Mouse (Mus musculus) thymus, postnatal 25 days (tissue): ENCODE measurements around the gene Thra.

Experiments
- DNase-seq: peaks from one replicate; pipeline ENCODE4 v3.0.0; 2022

Thra gene

DNA sequence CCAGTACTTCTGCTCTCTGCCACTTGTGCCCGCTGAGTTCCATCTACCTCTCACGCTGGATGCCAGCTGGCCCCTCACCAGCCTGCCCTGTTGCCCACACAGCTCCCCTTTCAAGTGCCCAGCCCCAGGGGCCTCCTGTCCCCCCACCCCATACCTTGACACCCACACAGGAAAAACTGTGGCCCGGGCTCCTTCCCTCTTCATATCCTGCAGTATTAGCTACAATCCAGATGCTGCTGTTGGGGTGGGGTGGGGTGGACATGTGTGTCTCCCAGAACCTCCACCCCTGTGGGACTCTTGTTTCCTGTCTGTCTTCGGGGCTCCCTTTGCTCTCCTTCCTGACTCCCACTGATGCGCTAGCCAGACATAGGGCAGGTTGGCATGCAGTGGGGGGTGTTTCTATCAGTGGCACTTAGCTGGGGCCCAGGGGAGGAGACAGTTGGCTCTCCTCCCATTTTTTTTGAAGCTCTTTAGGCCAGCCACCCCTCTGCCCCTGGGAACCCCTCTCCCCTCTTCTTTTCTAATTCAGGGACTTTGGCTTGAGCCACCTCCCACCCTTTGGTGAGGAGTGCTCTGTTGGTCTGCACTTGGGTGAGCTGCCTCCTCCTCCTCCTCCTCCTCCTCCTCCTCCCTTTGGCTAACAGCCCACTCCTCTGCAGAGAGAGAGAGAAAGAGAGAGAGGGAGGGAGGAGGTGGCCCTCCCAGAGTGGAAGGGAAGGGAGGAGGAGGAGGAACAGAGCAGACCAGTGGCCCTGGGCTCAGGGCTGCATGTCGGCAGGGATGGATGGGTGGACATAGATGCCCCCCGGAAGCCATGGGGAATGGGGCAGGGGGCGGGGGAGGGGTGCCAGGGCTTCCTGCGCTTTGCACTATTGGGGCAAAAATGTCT lies 25.2 kb downstream of the Thra start:
- no peak for DNase-seq

DNA sequence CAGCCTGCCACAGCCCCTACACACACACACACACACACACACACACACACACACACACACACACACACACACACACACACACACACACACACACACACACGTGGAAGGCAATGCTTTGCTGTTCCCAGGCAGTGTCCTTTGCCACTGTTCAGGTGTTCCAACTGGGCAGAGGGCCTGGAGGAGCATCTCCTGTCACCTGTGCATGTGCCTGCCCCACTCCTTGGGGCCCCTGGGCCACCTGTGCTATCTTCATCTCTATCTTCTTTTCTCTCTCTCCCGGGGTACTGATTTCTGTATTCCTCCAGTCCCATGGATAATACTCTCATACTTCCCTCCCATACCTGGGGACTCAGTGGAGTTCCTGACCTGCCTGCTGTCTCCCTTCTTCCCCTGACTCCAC lies 25.9 kb downstream of the Thra start:
- DNase-seq, result no peak

DNA sequence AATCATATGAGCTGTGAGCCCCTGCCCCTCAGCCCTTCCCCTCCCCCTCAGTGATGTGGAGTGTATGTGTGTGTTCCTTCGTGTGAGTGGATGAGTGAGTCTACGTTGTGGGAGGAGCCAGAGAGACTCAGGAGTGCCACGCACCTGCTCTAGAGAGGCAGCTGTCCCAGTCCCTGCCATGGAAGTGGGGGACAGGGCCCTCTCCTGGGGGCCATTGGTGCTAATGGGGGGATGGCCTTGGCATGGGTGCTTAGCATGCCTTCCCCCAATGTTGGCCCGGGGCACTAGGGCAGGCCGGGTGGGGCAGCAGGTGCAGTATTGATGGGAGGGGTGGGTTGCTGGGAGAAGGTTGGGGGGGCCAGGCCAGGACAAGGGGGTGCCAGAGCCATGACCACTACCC lies 26.4 kb downstream of the Thra start:
- DNase-seq, result no peak

DNA sequence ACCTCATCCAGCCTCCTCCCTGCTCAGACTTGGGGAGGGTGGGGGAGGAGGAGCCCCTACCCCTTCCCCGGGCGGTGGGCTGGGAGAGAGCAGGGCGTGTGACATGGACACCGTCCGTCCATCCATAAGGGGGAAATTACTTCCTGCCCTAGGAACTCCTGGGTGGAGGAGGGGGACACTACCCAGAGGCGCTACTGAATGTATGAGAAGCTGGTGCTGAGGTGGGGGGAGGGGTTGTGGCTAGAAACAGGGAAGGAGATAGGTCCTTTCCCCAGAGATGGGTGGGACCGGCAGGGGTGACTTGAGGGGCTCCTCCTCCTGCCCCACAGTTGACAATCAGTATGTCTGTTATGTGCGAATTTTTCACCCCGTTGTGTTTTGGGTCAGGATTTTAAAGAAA lies 26.8 kb downstream of the Thra start:
- no peak for DNase-seq

DNA sequence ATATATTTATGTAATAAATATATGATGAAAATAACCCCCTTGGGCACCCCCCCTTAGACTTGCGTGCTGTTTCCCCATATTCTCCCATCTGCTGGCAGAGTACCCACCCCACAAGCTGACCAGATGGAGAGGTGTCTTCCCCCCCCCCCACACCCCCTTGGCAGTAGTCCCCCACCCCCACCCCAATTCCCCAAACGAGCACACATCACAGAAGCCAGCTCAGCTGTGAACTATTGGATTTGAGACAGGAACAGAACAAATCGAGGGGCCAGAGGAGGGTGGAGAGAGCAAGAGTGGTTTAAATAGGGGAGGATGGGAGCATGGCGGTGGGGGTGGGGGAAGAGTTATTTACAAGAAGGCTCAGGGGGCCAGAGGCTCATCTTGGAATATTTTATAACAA lies 27.3 kb downstream of the Thra start:
- DNase-seq, result no peak

DNA sequence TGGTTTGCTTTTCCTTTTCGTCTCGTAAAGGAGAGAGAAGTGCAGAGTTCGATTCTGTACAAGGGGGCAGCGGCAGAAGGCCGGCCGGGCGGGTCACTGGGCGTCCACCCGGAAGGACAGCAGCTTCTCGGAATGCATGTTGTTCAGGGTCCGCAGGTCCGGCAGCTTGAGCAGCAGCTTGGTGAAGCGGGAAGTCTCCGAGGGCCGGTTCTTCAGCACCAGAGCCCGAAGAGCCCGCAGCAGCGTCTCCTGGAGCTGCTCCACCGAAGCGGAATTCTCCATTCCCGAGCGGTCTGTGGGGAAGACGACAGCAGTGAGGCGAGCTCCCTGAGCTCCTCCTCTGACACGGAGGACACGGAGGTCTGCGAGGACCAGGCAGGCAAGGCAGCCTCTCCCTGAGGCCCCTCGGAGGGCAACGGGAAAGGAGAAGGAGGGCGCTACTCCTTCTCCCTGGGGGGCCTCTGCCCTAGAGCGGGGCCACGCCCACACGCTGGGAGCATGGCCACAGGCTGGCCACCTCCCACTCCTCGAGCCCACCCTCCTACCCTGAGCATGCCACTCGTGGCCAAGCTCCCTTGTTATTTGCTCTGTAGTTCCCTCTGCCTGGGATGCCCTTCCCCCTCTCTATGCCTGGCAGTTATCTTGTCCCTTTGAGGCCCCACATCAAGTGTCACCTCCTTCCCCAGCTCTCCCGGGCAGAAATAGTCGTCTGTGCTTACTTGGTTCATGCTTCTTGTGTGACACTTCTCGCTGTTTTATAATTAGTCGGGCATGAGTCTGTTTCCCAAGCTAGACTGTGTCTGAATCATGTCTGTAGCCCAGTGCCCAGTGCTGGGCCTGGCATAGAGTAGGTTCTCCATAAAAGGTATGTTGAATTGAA lies 27.9 kb downstream of the Thra start:
- no peak for DNase-seq

DNA sequence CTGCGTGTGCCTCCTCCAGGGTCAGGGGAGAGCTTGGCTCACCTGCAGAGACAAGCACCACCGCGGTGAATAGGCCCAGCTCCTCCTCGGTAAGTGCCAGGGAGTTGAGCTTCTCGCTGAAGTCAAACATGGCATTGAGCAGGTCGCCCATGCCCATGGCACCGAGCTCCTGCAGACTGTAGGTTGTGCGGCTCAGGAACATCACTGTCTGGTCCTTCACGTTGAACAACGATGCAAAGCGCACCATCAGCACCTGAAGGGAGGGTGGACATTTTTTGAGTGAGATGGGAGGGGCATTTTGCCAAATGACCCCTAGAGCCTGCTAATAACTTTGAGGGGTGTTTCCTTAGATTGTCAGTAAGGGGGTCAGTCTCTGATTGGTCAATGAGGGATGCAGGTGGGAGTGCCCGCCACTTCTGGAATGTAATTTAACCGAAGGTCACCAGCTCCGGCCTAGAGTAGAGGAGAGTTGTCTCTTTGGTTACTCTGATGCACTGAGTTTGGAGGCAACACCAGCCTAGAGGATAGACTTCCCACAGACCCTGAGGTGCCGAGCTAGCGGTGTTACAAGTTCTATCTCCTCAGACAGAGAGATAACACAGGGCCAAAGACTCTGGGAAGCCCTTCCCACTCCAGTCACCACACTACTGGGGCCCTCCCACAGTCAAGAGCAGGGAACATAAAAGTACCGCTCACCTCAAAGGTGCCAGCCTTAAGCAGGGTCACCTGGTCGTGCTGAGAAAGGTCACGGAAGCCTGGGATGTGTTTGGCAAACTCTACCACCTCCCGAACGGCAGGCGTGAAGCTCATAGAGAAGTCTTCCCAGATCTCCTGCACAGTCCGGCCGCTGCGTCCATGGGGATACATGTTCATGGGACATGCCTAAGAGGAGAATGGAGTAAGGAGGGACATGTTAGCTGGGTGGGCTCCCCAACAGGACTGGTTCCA lies 28.8 kb downstream of the Thra start:
- no peak for DNase-seq

DNA sequence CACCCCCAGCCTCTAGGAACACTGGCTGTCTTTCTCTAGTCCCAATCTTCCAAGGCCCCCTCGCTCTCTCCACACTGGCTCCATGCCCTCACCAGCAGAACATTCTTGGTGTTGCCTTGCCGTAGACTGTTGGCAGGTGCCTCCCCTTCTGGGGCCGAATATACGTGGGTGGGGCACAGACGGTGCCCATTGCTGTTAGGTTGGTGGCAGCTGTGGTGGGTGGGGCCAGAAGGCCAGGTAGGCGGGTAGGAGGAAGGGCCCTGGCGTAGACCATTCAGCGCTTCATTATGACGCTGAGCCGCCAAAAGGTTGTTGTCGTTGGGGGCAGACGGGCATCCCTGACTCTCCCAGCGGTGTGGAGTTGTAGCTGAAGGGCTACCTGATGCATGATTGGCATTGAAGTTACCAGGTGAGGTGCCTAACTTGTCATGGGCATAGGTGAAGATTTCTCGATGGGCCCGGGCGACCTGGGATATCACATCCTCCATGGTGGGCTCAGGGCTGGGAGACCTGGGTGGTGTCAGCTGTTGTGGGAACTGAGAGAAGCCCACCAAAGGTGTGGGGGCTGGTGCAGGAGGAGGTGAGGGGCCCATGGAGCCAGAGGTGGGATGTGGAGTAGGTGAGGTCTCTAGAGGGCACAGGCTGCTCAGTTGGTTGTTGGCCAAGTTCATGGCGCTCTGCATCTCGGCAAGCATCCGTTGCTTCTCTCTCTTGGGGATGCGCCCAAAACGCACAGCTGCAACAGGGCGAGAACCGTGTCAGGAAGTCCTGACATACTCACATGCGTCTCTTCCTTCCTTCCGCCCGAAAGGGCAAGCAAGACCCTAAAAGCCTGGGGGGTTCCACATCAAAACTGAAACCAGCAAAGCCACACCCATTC lies 29.9 kb downstream of the Thra start:
- DNase-seq, result no peak

DNA sequence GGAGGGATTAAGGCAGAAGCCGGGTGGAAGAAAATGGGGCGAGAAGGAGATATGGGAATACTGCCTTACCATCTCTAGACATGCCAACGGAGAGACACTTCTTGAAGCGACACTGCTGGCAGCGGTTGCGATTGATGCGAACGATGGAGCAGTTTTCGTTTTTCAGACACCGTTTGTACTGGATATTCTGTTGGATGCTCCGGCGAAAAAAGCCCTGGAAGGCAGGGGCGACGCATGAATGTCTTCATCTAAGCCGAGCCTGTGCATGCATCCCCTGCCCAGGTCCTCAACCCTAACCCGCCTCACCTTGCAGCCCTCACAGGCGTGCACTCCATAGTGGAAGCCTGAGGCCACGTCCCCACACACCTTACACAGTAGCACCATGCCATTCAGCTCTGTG lies 30.7 kb downstream of the Thra start:
- DNase-seq, result no peak

DNA sequence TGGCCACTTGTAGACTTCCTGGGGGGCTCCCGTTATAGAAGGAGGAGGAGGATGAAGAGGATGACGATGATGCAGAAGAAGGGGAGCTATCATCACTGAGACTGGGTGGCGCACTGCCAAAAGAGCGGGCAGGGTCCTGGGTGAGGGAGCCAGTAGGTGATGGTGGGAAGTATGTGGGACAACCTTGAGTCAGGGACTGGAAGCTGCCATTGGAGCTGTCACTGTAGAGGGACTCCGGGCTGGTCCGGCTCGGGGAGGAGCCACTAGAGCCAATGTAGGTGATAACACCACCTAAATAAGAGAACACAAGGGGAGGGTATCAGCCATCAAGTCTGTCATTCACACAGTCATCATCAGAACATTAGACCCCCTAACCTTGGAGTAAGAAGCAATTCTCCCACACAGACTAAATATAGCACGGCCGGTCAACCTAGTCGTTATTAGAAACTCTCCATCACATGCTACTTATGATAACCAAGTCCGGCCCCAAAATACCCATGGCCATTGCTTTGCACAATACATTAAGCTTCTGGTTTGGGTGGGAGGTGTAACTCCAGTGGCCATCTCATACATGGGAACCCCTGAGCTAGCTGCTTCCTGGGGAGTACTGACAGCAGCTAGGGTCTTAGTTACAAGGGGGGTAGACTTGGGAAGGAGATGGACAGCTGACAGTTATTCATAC lies 31.5 kb downstream of the Thra start:
- DNase-seq, result no peak

DNA sequence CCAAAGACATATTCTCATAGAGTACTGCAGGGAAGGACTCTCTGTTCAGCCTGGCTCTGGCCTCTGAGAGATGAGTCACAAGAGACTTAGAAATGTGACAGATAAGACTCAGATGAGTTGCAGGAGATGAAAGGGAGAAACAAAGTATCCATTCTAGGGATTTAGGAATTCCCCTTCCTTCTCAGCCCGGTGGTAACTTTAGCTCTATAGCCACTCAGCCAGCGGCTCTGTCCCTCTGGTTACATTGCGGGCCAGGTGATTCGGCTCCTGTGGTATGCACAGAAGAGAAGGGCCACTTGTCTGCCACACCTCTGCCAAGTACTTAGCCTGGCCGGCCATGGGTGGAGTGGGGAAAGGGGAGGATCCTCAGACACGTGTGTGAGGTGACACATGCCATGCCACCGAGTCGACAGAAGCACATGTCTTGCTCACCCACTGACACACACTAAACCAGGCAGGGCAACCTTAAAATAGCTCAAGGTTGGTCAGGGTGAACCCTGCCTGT lies 32.3 kb downstream of the Thra start:
- DNase-seq, result no peak

DNA sequence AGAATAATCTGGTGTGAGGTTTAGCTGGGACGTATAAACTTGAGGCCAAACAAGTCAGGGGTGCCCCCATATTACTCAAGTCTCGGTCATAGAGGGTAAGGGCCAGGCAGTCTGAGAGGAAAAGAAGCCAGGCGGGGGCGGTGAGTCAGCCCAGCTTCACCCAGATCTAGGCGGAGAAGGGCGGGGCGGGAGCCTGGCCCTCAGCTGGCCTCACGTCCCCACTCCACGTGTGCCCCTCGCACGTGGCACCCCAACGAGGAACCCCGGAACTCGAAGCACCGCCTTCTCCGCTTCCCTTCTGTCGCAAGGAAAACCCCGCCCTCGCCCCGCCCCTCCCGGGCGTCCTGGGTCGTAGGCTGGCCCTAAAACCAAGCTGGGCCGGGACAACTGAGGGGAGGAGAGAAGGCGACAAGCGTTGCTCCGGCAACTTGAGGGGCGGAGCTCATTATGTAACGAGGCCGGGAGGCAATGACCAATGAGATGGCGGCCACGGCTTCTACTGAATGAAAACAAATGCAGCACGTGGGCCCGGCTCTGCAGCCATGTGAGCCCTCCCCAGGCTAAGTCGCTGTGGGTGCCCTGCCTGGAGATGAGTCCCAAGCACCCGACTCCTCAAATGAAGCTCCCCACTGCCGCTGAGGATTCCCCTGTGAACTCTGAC lies 33.3 kb downstream of the Thra start:
- peak; percentile 97 for DNase-seq

DNA sequence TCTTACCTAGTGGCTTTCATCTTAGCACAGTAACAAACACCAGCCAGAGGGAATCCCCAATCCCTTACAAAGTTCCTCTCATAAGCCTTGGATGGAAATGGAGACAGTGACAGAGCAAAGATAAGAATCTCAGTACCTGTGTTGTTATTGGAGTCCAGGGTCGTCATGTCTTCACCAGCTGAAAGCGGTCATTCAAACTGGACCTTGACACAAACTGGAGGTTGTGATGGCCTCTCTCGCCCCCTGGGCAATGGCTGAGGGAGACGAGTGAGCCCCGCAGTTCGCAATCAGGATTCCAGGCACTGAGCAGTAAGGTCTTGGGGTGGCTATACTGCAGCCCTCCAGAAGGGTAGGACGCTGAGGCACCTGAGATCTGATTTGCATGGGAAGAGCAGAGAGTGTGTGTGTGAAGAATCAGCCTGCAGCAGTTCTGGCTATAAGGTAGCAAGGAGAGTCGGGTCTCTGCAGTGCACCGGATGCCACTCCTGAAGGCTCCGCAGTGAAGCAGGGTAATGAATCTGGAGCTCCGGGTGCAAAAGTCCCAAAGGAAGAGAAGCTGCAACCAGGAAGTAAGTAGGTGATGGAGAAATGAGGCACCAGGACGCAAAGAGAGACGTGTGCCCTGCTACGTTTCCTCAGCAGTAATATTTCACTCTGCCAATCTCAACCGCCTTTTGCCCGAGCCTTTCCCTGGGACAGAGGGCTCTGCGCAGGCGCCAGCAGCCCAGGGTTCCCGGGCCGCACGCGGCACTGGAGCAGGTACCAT lies 34.3 kb downstream of the Thra start, which contains the start of gene Nr1d1:
TSS of gene Nr1d1 (minus strand) at position 752 of the 766 bp plus-strand sequence.
- DNase-seq, result no peak

DNA sequence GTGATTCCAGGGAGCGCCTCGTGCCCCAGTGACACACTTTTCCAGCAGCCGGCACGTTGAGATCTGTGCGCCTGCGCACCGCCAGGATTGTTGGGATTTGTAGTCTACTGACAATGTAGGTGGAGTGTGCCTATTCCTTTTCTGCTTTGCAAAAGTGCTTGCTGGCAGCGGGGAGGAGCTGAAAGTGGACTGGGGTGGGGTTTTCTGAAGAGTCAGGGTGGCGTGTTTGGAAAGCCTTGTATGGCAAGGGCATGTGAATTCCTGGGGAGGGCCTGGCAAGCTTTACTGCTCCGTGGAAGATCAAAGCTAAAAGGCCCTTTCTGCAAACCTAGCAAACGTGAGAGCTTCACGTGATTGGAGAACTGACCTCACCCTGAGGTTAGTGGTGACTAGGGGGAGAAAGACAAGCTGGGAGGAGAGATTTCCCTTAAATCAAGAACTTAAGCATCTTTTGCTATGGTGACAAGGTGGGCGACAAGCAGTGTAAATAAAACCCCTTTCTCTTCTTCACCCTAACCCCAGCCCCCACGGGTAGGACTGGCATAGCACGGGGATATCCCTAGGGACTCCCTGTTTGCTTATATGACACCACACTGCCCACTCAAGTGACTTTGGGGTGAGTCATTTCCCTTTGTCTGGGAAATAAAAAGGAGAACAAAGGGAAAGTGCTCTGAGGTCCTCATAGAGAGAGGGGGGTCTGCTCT lies 35.1 kb downstream of the Thra start:
- peak; percentile 86 for DNase-seq

DNA sequence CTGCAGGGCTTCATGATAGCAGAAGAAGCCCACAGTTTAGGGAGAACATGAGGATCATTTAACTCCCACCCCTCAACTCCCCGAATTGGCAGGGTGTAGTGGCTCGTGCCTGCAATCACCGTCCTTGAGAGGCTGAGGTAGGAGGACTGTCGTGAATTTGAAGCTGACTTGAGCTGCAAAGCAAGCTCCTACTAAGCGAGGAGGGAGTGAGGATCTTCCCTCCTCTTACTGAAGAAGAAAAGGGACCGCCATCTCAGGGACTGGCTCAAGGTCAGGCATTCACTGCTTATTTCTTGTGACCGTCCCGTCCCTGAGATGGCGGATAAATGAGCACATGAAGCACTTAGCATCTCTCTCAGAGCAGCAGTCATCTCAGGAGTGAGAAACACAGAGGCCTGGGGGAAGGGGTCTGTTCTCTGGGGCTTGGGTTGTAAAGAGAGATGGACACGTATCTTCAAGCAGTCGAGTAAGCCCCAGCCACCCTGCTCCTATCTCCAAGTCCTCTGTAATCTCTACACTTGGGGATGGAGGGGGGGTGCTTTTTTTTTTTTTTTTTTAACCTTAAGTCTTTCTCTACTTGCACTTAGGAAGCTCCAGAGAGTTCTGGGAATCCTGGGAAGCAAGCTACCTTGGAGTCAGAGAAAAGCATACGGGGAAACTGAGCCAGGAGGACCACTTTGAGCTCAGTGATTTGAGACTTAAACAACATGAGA lies 35.8 kb downstream of the Thra start:
- DNase-seq, result no peak

DNA sequence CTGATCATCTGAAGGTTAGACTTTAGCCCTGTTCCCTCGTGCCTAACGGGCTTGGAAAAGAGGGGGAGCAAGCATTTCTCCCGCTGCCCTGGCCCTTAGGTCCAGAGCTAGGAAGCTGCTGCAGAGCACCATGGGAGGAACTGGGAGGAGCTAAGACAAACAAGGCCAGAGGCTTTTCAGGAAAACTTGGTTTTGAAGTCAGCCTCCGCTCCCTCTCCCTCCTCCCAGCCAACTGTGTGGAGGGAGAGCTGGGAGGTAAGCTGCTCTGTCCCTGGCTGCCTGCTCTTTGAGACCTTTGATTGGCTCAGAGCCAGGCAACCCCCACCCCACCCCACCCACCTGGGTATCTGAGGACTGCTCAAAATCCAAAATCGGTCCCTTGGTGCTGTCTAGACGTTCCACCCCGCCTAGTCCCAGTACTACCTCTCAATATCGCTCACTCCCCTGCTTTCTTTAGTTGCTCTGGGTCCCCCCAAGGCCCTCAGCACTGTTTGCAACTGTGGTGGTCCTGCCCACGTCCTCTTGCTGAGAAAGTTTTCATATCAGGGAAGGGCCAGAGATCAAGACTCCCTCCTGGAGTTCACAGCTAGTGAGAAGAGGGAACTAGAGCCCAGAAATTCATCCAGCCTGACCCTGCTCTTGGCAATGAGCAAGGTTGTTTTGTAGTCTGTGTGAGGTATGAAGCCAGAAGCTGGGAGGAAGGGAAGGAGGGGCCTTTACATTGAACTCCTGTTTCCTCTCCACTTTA lies 36.6 kb downstream of the Thra start:
- no peak for DNase-seq

DNA sequence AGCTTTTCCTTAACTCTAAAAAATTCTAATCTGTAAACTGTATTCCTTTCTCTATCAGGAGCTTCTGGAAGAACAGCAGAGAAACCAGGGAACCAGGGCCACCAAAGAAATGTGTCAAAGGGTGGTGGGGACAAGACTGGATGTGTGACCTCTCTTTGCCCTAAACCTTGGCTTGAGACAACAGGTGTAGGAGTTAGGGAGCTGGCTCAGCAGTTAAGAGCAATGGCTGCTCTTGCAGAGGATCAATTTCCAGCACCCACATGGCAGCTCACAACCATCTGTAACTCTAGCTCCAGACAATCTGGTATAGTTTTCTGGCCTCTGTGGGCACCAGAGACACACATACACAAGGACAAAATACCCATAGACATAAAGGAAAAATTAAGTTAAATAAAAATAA lies 37.5 kb downstream of the Thra start:
- DNase-seq, result no peak
